Mouse (Mus musculus) right cerebral cortex, postnatal 14 days (tissue): ENCODE results near the gene Gm28308.
A peak's percentile ranks its signal among the peaks of the same experiment; 100 is the strongest.

Source experiments
- DNase-seq: peaks from one replicate; pipeline ENCODE4 v3.0.0; 2022

Gene Gm28308

DNA sequence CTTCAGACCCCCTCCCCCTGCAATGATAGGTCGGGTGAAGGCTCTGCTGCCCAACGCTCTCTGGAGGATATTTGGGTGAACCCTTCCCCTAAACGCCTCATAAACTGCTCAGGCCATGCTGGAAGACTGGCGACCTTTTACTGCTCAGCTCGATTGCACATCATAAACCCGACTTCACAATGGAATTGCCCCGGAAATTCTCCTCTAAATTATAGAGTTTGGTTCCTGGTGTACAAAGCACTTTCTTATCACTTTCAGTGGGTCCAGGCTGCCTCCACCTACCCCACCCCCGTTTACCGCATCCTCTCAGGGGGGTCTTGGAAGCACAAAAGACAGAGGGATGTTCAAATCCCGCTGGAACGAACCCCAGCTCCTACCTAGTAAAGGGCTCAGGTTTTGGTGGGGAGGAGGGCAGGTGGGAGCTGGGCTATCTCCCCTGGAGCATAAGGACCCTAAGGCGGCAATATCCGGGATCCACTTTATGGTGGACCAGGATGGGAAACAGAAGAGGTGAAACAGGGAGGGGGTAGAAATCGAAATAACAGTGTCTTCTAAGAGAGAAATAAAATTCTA, 5.6 kb upstream of the Gm28308 start:
- DNase-seq = no peak

DNA sequence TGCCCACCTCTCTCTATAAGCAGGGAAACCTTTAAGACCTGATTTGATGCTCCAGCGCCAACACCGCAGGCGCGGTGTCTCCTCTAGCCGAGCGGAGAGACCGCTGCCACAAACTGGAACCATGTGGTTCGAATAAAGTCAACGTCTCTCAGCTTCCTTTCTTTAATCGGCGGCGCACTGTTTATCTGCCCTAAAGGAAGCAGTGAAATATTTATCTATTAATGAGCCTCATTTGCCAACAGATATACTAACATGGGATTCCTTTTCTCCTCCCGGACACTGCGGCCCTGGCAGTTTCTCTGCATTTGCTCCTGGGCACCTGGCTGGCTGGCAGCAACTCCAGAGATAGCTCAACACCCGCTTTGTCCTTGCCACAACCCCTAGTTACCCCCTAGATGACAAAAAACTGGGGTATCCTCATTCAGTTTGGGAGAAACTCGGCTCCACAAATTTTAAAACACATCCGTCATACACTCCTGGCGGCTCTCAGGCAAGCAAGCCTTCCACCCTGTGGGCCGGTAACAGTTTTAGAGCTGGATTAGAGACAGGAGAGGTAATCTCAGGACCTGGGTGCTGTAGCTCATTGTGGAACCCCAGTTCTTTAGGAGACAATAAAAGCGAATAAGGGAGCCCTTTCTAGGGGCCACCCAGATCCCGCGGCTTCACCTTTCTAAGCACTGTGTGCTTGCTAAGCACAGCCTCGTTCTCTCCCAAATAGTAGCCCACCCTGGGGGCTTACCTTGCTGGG, 4.9 kb upstream of the Gm28308 start:
- no peak for DNase-seq

DNA sequence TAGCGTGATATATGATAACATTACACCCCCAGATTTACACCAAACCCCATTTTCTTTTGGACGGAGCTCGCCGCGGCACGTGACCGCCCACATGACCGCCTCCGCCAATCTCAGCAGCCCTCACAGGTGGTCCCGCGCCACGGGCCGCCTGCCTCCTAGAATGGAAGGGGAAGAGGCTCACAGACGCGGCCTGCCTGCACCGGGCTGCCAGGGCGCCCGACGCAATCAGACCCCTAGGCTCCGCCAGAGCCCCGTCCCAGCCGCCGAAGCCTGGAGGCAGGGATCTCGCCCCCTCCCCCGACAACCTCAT, 4.3 kb upstream of the Gm28308 start:
- DNase-seq = no peak

DNA sequence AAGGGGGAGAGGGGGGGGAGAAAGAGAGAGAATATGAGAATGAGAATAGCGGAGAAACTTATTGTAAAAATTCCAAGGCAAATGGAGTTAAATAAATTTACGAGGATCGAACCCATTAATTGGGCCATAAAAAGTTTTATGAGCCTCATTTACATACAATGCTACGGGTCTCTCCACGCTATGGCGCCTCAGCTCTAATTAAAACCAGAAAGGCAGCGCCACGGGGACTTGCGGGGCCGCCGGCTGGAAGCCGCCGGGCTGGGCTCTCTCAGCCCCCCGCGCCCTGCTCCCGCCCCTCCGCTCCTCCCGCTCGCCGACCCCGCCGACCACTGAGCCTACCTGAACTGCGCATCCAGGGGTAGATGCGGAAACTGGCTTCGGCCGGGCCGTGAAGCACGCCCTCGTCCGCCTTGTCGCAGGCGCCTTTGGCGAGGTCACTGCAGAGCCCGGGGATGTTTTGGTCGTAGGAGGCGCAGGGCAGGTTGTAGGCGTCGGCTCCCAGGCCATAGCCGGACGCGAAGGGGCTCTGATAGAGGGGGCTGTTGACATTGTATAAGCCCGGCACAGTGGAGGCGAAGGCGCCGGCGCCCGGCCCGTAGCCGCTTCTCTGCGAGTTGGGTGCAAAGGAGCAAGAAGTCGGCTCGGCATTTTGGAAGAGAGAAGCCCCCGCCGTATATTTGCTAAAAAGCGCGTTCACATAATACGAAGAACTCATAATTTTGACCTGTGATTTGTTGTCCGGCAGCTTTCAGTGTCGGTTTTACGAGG, 3.7 kb upstream of the Gm28308 start:
- DNase-seq = no peak

DNA sequence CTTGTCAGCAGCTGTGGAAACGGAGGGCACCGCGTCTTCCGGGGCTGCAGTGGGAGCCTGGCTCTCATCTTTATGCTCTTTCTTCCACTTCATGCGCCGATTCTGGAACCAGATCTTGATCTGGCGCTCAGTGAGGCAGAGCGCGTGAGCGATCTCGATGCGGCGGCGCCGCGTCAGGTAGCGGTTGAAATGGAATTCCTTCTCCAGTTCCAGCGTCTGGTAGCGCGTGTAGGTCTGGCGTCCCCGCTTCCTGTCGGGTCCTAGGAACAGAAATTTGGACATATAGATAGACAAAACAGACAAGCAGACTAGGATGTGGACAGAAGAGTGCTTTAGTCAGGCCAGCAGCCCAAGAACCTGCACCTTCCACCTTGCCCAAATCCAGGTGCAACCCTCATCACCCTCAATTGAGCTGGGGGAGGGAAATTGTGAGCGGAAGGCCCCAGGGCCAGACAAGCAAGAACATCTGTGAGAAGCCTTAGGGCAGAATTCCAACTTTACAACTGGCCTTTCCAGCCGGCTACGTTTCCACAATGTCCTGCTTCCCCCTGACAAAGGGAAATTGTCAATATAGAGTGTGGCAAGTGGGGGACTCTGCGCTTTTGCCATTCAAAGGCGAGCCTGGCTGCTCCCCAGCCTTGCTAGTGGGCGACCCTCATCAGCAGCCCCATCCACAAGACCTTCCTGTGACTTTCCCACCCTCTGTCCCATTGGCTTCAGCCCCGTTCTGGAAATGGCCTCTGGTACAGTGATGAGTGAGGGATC, 2.8 kb upstream of the Gm28308 start:
- DNase-seq = no peak

DNA sequence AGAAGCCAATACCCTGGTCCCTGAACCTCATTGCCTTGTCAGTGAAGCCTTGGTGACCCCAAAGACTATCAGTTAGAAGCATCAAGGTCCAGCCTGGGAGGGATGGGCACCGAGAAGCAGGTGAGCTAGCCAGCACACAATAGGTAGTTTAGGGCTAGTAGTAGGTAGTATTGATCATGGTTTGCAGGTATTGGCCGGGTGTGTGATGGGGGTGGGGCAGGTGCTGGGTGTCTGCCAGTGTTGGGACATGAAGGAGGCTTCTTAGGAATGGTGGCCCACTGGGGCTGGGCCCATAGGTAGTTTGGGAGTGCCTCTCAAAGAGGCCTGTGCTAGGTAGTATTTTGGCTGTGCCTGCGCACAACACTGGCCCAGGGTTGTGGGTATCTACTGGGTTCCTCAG, 1.9 kb upstream of the Gm28308 start:
- DNase-seq = no peak

DNA sequence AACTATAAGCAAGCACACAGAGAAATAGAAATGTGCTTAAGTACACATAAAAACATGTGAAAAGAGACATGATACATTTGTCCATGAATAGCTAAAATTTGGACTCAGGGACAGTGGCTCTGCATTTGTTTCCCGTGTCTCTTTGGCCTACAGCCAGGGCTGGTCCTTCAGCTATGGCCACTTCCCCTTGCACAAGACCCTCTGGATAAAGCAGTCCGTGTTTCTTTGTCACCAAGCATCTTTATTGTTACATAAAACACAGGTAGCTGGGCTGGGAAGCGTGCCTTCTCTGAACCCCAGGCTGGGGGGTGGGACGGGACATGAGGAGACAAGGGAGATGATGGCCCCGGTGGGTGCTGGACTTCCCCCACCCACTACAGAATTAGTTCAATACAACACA, 1.1 kb upstream of the Gm28308 start:
- no peak for DNase-seq

DNA sequence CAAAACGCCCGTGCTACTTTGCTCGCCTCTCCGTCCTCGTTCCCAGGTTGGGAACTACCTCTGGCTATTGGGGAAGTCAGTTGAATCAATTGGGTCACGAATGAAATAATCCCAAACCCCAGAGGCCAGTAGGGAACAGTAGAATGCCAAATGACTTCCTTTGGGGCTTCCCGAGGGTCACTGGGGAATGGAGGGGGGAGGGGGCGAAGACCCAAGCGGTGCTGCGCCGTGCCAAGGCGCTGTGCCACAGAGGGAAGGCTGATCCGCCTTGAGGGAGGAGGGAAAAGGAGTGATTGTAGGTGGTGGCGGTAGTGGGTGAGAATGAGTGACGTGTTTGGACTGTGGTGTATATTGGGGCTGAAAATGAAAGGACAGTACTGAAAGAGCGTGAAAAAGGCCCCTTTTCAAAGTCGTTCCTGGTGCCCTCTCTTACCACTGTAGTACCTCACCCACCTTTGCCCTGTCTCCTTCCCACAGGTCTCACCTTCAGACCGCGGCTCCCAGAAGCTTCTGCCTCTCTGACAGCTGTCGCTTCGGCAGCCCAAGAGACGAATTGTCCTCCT, 502 bp downstream of the Gm28308 start:
- no peak for DNase-seq

DNA sequence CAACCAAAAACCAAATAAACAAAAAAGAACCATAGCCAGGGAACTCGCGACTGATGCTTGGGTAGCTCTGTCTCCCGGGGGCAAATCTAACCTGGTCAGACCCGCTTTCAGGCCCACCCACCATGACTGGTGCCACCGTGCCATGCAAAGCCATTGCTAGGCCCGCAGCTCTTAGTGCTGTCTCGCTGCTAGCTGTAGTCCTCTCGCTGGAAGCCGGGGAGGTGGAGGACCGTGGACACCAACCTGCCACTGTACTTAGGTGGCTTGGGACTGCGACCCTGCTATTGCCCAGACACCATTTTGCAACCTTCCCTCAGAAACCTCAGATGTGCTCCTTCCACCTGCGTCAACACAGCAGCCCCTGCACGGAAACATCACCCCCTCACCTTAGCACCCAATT, 1.2 kb downstream of the Gm28308 start:
- no peak for DNase-seq

DNA sequence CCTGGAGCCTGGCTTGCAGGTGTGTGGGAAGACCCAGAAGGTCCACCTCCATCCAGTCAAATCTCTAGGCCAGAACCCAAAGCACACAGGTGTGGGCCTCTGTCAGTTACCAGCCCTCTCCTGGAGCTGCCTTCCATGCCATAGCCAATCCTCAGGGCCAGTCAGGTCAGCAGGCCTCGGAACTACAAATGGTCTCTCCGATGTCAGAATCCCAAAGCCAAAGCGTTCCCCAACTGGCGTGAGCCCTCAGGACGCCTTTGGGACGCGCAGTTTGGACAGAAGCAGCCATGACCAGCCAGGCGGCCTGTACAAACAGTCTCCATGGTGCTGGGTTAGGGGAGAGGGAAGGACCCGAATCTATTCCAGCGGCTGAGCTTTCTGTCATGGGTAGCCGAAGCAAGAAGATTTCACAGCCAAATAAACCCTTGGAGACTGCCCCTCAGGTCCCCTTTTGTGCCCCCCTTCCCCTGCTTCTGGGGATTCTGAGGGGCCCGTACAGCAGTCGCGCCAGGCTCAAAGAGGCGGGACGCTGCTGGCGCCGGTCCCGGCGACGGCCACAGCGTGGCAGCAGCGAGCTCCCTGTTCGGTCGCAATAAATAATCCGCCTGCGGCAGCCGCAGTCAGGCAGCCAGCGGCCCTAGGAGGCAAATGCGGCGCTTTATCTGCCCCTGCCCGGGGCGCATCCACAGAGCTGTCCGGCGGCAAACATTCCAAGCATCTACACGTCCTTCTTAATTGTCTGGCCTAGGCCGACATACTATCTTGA, 1.8 kb downstream of the Gm28308 start:
- DNase-seq = peak; percentile 58

DNA sequence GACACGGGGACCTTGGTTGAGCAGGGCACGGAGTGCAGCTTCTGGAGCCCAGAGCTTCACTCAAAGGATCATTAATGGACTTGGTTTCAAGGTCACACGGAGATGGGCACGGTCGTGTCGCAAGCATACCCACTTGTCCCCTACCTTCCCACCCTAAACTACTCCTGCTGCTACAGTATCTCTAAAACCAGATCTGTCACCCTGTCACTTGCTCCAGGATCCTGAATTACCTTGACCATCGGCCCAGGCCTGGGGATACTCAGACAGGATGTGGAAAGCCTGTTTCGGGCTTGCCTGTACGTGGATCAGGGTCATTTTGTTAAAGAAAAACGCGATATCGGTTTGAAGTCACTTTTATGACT, 3.5 kb downstream of the Gm28308 start:
- DNase-seq = no peak

DNA sequence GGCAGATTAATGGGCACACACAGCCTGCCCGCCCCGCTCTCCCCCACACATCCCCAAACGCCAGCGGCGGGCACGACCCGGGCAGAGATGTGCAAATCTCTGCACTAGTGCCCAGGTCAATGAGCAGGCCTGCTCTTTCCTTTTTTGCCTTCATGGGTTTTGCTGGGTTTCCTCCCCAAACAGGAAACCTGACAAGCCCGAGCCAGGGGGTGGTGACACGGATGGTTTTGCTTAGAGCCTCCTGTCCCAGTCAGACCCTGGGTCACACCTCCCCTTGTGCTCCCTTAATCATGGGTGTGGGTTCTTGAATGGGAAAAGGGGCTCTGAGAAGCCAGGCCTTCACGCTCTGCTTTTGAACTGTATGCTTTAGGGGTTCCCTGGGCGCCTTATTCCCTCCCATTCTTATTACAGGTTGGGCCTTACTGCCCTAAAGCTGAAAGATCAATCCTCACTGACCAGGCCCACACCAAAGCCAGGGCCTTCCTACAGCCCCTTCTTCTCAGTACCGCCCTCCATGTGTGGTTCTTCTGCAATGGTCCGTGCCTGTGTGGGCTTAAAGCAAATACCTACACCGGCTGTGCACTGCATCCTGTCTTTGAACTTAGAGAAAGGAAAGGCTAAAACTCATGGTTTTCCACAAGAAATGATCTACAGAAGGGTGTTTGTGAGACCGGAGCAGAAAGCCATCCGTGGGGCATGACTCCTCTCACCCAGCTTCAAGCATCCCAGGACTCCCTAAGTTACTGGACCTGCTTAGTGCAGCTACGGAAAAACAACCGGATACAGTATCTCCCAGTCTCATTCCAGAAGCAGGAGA, 4.1 kb downstream of the Gm28308 start:
- no peak for DNase-seq

DNA sequence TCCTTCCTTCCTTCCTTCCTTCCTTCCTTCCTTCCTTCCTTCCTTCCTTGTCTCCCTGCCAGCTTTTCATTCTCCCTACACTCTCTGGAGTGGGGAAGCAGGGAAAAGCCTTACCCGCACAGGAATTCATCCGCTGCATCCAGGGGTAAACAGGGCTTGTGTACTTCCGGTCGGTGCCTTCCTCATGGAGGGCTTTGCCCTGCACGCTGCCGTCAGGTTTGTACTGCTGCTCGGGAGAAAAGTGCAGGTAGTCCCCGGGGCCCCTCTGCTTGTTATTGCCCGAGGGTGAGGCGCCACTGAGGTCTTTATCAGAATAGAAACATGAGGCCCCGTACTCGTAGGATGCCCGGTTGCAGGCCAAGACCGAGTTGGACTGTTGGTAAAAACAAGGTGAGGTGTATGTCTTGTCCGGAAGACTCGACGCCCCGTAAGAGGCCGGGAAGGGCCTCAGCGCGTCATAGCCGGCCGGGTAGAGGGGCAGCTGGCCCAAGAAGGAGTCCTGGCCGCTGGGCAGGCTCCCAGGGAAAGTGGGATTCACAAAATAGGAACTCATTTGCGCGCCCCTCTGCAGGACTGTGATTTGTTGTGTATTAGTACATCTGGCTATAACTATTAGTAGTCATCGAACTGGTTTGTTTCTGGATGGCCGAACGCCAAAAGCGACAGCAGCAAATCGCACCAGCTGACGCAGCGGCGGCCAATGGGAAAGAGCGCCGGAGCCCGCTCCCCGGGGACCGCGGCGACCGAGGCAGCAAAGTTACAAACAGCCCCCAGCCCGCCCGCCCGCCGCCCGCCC, 4.9 kb downstream of the Gm28308 start, which contains the start of gene Hoxa6:
Hoxa6 (minus strand) TSS at position 651 of the 796 bp plus-strand sequence.
- no peak for DNase-seq

DNA sequence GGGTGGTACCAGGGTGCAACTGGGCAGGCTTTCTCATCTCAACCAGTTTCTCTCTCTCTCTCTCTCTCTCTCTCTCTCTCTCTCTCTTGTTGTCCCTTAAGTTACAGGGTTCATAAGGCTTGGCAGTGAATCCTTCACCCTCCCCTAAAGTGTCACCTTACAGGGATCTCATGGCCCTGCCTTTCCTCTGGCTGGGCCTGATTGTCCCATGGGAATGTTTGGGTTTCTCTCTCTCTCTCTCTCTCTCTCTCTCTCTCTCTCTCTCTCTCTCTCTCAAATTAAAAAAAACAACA, 5.5 kb downstream of the Gm28308 start:
- no peak for DNase-seq

DNA sequence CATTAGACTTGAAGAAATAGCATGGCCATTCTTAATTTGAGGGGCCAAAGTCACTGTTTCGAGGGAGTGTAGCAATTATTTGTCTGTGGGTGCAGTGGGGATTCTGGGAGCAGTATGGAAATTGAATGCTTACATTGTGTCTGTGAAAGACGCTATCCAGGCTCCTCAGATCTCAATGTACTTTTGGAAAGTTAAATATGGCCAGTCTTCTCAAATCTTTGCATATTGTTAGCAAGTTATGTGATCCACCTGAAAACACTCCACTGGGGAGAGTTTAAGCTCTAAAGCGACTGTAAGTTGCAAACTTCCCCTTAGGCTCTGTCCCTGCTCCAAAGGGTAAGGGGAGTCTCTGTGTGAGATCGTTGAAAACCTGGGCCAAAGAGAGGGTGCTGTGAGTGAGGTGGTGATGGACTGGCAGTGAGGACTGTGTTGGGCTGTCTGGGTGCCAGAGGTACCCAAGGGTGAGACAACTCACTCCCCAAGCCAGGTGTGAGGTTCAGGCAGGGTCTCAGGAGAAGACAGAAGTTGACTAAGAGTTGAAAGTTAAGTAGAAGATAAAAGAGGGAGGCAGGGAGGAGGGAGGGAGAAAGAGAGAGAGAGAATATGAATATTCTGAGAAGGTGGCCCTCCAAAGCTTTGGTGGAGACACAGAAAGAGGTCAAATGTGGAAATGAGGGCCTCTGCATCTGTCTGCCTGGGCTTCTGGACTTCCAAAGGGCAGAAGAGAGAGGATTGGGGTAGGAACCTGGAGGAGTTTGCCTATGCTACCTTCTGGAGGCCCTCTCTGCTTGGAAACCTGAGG, 6.1 kb downstream of the Gm28308 start:
- no peak for DNase-seq

DNA sequence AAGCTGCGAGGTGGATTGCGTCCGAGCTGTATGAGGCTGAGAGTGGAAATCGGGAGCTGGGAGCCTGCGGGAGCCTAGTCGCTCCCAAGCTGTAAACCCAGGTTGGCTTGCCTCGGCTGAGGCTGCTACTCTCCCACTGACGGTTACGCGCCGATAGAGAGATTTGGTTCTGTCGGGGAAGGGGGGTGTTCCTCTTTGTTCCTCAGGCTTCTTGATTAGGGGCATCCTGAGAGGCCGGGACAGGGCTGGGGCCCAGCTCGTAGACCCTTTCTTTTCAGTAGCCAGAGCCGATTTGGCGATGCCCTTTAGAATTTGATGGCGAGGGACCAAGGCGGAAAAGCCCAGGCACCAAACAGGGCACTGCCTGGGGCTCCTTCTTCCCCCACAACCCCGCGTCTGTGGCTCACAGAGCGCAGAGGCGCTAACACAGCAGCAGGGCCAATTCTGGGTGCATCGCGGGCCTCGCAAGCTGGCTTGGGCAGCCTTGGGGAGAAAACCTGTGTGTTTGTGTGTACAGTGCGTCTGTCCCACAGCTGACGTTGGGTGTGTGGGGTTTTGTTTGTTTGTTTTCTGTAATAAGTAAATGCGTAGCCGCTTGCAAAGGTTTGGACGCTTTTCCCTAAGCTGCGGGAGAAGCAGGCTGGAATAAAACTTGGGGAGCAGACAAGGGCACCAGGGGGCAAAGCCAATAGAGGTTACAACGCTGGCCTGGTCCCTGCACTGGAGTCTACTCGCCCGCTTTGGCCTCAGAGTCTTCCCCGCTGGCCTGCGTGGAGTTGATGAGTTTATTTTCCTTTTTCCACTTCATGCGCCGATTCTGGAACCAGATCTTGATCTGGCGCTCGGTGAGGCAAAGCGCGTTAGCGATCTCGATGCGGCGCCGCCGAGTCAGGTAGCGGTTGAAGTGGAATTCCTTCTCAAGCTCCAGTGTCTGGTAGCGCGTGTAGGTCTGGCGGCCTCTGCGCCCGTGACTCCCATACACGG, 7.2 kb downstream of the Gm28308 start:
- no peak for DNase-seq

DNA sequence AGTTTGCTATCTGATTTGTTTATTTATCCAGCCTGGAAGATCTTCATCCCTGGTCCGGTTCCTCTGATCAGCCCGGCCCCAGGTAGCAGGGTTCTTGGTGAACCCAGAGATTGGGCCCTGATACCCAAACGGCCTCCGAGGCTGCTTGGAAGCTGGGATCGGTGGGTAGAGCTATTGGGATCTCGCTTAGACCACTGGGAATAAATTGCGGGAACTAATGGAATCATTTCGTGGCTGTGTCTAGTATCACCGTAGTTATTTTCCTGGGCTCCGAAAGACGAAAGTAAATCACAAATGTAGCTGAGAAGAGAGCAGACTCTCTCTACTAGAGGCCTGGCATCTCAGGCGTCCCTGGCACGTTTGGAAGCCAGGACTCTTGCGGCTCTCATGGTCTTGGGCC, 7.9 kb downstream of the Gm28308 start:
- DNase-seq = no peak

DNA sequence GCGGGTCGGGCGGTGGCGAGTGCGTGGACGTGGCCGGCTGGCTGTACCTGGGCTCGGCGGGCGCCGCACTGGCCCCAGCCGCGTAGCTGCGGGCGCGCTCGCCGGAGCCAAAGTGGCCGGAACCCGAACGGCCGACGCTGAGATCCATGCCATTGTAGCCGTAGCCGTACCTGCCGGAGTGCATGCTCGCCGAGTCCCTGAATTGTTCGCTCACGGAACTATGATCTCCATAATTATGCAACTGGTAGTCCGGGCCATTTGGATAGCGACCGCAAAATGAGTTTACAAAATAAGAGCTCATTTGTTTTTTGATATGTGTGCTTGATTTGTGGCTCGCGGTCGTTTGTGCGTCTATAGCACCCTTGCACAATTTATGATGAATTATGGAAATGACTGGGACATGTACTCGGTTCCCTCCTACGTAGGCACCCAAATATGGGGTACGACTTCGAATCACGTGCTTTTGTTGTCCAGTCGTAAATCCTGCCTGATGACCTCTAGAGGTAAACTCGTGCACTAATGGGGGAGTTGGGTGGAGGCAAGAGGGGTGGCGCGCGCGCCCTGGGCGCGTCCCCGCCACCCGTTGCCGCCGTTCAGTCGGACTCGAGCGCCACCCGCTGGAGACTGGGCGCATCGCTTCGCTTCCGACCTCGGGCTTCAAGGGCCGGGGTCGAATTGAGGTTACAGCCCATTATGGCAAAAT, 8.9 kb downstream of the Gm28308 start, which contains the start of gene Hoxa5:
Hoxa5 (minus strand) TSS at position 538 of the 703 bp plus-strand sequence.
- no peak for DNase-seq
